Mouse (Mus musculus): ENCODE measurements around the gene Mrgpre. TPM values are rescaled to one million over a fixed set of nuclear protein-coding genes. Genes with fewer than 3 reads are reported as not detected.

Mrgpre gene
- polyA plus RNA-seq, 1 experiment from 2014 or later, result 0.15 TPM

- peaks cover 5% of the 10 kb centered on the region for H3K4me1 ChIP-seq (ENCODE audit: insufficient read depth)
- no peak overlapping the region for H3K9ac ChIP-seq (replicated peaks)
- ATAC-seq (no peak), DNase-seq (no peak)
- H3K4me2 ChIP-seq (ENCODE audit: low read depth, low read length), result peak overlapping the region; percentile 63; the same call in 1 of the 2 replicates
- no peak overlapping the region for H3K4me3 ChIP-seq (ENCODE audit: low read depth, low read length)
- H3K9me3 ChIP-seq (ENCODE audit: low read length), result no peaks in the 10 kb centered on the region
- H3K36me3 ChIP-seq (replicated peaks; ENCODE audit: insufficient read depth, low read length), result no peaks in the 10 kb centered on the region
- H3K27ac ChIP-seq (ENCODE audit: low read depth), result no peak overlapping the region
- peaks cover 22% of the 10 kb centered on the region for H3K27me3 ChIP-seq (ENCODE audit: insufficient read depth, low read length)
- TF ChIP-seq EP300 (IDR thresholded peaks at IDR 0.05; ENCODE audit: low read depth), result no peak
- TF ChIP-seq CTCF (IDR thresholded peaks at IDR 0.05; ENCODE audit: low read depth), result no peak
- WGBS (ENCODE audit: insufficient replicate concordance), result 55% methylated on average over 5 of the region's 5 CpGs
These were observed 45.7 kb downstream of the Mrgpre start for GRCm38 (mm10) chr7:143738601-143739006.

- no peaks in the 10 kb centered on the region for H3K9me3 ChIP-seq (ENCODE audit: low read length)
- TF ChIP-seq EP300 (IDR thresholded peaks at IDR 0.05; ENCODE audit: low read depth) (no peak), CTCF (IDR thresholded peaks at IDR 0.05; ENCODE audit: low read depth) (no peak)
- no peak overlapping the region for H3K9ac ChIP-seq (replicated peaks)
- H3K4me1 ChIP-seq (ENCODE audit: insufficient read depth), result peaks cover 5% of the 10 kb centered on the region
- H3K36me3 ChIP-seq (replicated peaks; ENCODE audit: insufficient read depth, low read length), result no peaks in the 10 kb centered on the region
- peaks cover 22% of the 10 kb centered on the region for H3K27me3 ChIP-seq (ENCODE audit: insufficient read depth, low read length)
- no peak for ATAC-seq
- WGBS (ENCODE audit: insufficient replicate concordance), result 66% methylated on average over 6 of the region's 6 CpGs
- H3K4me2 ChIP-seq (ENCODE audit: low read depth, low read length), result no peak overlapping the region
- H3K27ac ChIP-seq (ENCODE audit: low read depth), result no peak overlapping the region
- no peak for DNase-seq
- H3K4me3 ChIP-seq (ENCODE audit: low read depth, low read length), result no peak overlapping the region
These were observed 46.1 kb downstream of the Mrgpre start for GRCm38 (mm10) chr7:143738194-143738593.

- TF ChIP-seq EP300 (IDR thresholded peaks at IDR 0.05; ENCODE audit: low read depth) (no peak), CTCF (IDR thresholded peaks at IDR 0.05; ENCODE audit: low read depth) (no peak)
- no peak overlapping the region for H3K27ac ChIP-seq (ENCODE audit: low read depth)
- no peaks in the 10 kb centered on the region for H3K36me3 ChIP-seq (replicated peaks; ENCODE audit: insufficient read depth, low read length)
- no peak for ATAC-seq
- no peak for DNase-seq
- no peak overlapping the region for H3K9ac ChIP-seq (replicated peaks)
- H3K4me2 ChIP-seq (ENCODE audit: low read depth, low read length), result no peak overlapping the region
- no peak overlapping the region for H3K4me3 ChIP-seq (ENCODE audit: low read depth, low read length)
- 75% methylated on average over 4 of the region's 4 CpGs for WGBS (ENCODE audit: insufficient replicate concordance)
- H3K4me1 ChIP-seq (ENCODE audit: insufficient read depth), result no peaks in the 10 kb centered on the region
- H3K27me3 ChIP-seq (ENCODE audit: insufficient read depth, low read length), result peaks cover 5% of the 10 kb centered on the region; the same call in 1 of the 2 replicates
- H3K9me3 ChIP-seq (ENCODE audit: low read length), result no peaks in the 10 kb centered on the region
These were observed 50.6 kb downstream of the Mrgpre start for GRCm38 (mm10) chr7:143733746-143734145.

GRCm38 (mm10) chr7:143729886-143730285 is 54.4 kb downstream of the Mrgpre start:
- Histone ChIP-seq H3K36me3 (replicated peaks; ENCODE audit: insufficient read depth, low read length) (no peaks in the 10 kb centered on the region), H3K4me3 (ENCODE audit: low read depth, low read length) (no peak overlapping the region), H3K9me3 (ENCODE audit: low read length) (no peaks in the 10 kb centered on the region), H3K27ac (ENCODE audit: low read depth) (no peak overlapping the region), H3K27me3 (ENCODE audit: insufficient read depth, low read length) (no peaks in the 10 kb centered on the region), H3K4me1 (ENCODE audit: insufficient read depth) (no peaks in the 10 kb centered on the region), H3K9ac (replicated peaks) (no peak overlapping the region), H3K4me2 (ENCODE audit: low read depth, low read length) (no peak overlapping the region)
- TF ChIP-seq CTCF (IDR thresholded peaks at IDR 0.05; ENCODE audit: low read depth), result no peak
- no peak for TF ChIP-seq EP300 (IDR thresholded peaks at IDR 0.05; ENCODE audit: low read depth)
- ATAC-seq (no peak), DNase-seq (no peak)
- WGBS (ENCODE audit: insufficient replicate concordance), result 69% methylated on average over 10 of the region's 10 CpGs

Small RNA genes within 50 kb of the gene (microRNA-seq; reads per million reads assigned to microRNA genes)
- gene Gm22064, result not detected

Other genes with a start within 250 kb of the Mrgpre start
- 55.7 and 61.2 TPM in 2 replicates for gene Nap1l4, start 235.4 kb downstream of the Mrgpre start, polyA plus RNA-seq (2015; fragmentation: Nextera tagmentation; extraction: Ambion mirVana)
- 18.1 and 22.7 TPM in 2 replicates for gene Cars, start 184.4 kb downstream of the Mrgpre start, polyA plus RNA-seq (2015; fragmentation: Nextera tagmentation; extraction: Ambion mirVana)
- 1.8 and 2.0 TPM in 2 replicates for gene Tnfrsf26, start 155.8 kb downstream of the Mrgpre start, polyA plus RNA-seq (2015; fragmentation: Nextera tagmentation; extraction: Ambion mirVana)
- 0.95 and 1.3 TPM in 2 replicates for gene Tnfrsf22, start 134.8 kb downstream of the Mrgpre start, polyA plus RNA-seq (2015; fragmentation: Nextera tagmentation; extraction: Ambion mirVana)
- gene Tnfrsf23, start 98.6 kb downstream of the Mrgpre start, polyA plus RNA-seq (2015; fragmentation: Nextera tagmentation; extraction: Ambion mirVana), result 0.90 and 1.1 TPM in 2 replicates
- gene Osbpl5, start 27.5 kb downstream of the Mrgpre start, polyA plus RNA-seq (2015; fragmentation: Nextera tagmentation; extraction: Ambion mirVana), result 1.4 and 1.6 TPM in 2 replicates
- gene Mrgprg, start 17.5 kb downstream of the Mrgpre start, polyA plus RNA-seq (2015; fragmentation: Nextera tagmentation; extraction: Ambion mirVana), result not detected in 2 replicates
- gene Nadsyn1, start 38.3 kb upstream of the Mrgpre start, polyA plus RNA-seq (2015; fragmentation: Nextera tagmentation; extraction: Ambion mirVana), result 9.2 and 11.1 TPM in 2 replicates
- 11.4 and 12.1 TPM in 2 replicates for gene Dhcr7, start 38.6 kb upstream of the Mrgpre start, polyA plus RNA-seq (2015; fragmentation: Nextera tagmentation; extraction: Ambion mirVana)
- gene Gm498, start 82.3 kb upstream of the Mrgpre start, polyA plus RNA-seq (2015; fragmentation: Nextera tagmentation; extraction: Ambion mirVana), result not detected in 2 replicates
- 0.58 and 0.92 TPM in 2 replicates for gene Shank2, start 217.4 kb upstream of the Mrgpre start, polyA plus RNA-seq (2015; fragmentation: Nextera tagmentation; extraction: Ambion mirVana)

Data from liver, postnatal 0 days (tissue).